Mouse (Mus musculus) bone marrow, adult 2 months (tissue): ENCODE measurements around the gene Olfr791.

ENCODE experiments used
- CTCF ChIP-seq: fragments of 200-500 bp; IDR thresholded peaks from 2 replicates; pipeline ENCODE4 v1.5.1; 2011; ENCODE audit warnings: low read length, control low read depth; ENCODE audit not compliant: control insufficient read depth, insufficient read depth
- POLR2A ChIP-seq: fragments of 200-500 bp; IDR thresholded peaks from 2 replicates; pipeline ENCODE4 v1.6.1; 2011; ENCODE audit warnings: low read depth, mild to moderate bottlenecking, control low read depth, low read length, borderline replicate concordance; ENCODE audit not compliant: control insufficient read depth

- TF ChIP-seq CTCF (no peak), POLR2A (no peak)
These were observed 45.8 kb downstream of the Olfr791 start, which contains the start of gene Olfr794 for GRCm38 (mm10) chr10:129567355-129567754.
